In the genomic region with DNA sequence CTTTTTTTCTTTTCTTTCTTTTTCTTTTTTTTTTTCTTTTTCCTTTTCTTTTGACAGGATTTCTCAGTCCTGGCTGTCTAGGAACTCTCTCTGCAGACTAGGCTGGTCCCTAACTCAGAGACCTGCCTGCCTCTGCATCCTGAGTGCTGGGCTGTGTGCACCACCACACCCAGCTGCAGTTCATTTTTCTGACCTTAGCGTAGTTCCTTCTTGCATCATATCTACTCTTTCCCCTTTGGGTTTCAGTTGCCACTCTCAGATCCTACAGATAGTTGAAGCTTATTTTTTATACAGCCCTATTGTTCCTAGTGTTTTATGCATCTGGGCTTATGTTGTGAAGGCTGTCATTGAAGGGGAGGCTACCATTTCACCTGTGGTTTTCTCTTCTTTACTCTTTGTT, we compare ENCODE assay signal across 14 mouse cellular contexts.
"Had no signal": no experiment of that assay in that cellular context is flagged by ENCODE, and none has a peak within 500 bp of the region (broad histone marks: within the 10 kb centered on the region; RNA-seq: fewer than 3 reads in every experiment).

No protein-coding gene starts in this region.

- DNase-seq: liver, embryonic 13.5 days; liver, postnatal 0 days; lung, postnatal 10 days; lung, postnatal 4 days; retina, postnatal 1 day; right cerebral cortex, adult 18-20 months; right cerebral cortex, postnatal 25 days; right cerebral cortex, postnatal 4 days; spleen, adult 18-20 months; thymus, adult 18-20 months; thymus, postnatal 14 days; thymus, postnatal 36 days had no signal

- ATAC-seq: liver, postnatal 0 days; midbrain, embryonic 13.5 days; midbrain, embryonic 15.5 days had no signal
